Mouse (Mus musculus) common myeloid progenitor, adult 5-6 weeks (primary cell): ENCODE measurements around the gene Map3k6. TPM values are rescaled to one million over a fixed set of nuclear protein-coding genes. Genes with fewer than 3 reads are reported as not detected.
A peak's percentile ranks its signal among the peaks of the same experiment; 100 is the strongest.

Experiments
- ATAC-seq: replicated peaks from 2 replicates; pipeline ENCODE4 v1.8.0; 2016; ENCODE audit warnings: low read depth, mild to moderate bottlenecking, moderate TSS enrichment, inconsistent platforms; ENCODE audit not compliant: poor library complexity, severe bottlenecking
- total RNA-seq: library from RNA; stranded (forward); fragments of 200-1000, 187-1606 nt; gene quantifications from 2 replicates; pipeline ENCODE4 v1.2.3, GENCODE M21; 2017

Map3k6 gene
- total RNA-seq: 4.9 and 7.2 TPM in 2 replicates

GRCm38 (mm10) chr4:133240490-133240921 lies at the start of gene Map3k6:
Gene Map3k6 (plus strand): TSS chr4:133240818.
- peak; percentile 29 for ATAC-seq

DNA sequence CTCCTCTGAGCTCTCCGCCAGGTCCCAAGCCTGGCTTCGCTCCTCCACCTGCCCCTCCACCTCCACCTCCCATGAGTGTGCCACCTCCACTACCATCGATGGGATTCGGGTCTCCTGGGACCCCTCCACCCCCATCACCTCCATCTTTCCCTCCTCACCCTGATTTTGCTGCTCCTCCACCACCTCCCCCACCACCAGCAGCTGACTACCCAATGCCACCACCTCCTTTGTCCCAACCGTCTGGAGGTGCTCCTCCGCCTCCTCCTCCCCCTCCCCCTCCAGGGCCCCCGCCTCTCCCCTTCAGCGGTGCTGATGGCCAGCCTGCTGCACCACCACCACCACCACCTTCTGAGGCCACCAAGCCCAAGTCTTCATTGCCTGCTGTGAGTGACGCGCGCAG lies 46.1 kb upstream of the Map3k6 start:
- ATAC-seq: no peak

DNA sequence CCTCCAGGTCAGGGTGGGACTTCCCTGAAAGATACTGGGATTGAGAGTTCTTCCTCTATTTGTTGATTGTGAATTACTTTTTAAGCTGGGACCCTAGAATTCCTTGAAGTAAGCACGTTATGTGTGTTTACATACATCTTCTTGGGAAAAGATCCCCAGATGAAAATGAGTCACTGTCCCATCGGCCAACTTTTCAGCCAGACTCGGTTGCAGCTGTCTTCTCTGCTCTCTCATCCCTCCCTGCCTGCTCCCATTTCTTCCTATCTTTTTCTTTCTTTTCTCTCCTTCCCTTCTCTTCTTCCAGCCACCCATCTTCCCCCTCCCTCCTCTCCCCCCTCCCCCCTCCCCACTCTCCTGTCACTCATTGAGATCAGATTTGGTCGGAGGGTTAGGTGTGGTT lies 45.6 kb upstream of the Map3k6 start:
- no peak for ATAC-seq

GRCm38 (mm10) chr4:133196136-133196535 lies 44.5 kb upstream of the Map3k6 start:
- no peak for ATAC-seq

DNA sequence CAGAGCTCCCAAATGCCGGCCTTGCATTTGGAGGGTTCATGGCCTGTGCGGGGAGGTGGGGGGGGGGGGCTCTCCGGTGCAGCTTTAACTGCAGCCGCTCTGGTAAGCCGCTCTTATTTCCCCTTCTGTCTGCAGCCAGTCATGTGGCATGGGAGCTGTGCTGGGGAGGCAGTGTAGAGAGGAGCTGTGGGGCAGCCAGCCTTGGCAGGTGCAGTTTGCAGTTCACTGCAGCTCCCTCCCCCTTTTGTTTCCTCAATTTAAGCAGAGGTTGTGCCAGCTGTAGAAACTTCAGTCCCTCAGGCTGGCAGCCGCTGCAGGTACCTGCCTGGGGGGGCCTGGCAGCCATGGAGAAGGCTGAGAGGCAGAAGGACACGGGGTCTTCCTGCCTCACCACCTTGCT lies 43.8 kb upstream of the Map3k6 start:
- no peak for ATAC-seq

GRCm38 (mm10) chr4:133197355-133197754 lies 43.3 kb upstream of the Map3k6 start:
- no peak for ATAC-seq

- ATAC-seq: no peak
Observed at GRCm38 (mm10) chr4:133197801-133198286, 42.8 kb upstream of the Map3k6 start.

DNA sequence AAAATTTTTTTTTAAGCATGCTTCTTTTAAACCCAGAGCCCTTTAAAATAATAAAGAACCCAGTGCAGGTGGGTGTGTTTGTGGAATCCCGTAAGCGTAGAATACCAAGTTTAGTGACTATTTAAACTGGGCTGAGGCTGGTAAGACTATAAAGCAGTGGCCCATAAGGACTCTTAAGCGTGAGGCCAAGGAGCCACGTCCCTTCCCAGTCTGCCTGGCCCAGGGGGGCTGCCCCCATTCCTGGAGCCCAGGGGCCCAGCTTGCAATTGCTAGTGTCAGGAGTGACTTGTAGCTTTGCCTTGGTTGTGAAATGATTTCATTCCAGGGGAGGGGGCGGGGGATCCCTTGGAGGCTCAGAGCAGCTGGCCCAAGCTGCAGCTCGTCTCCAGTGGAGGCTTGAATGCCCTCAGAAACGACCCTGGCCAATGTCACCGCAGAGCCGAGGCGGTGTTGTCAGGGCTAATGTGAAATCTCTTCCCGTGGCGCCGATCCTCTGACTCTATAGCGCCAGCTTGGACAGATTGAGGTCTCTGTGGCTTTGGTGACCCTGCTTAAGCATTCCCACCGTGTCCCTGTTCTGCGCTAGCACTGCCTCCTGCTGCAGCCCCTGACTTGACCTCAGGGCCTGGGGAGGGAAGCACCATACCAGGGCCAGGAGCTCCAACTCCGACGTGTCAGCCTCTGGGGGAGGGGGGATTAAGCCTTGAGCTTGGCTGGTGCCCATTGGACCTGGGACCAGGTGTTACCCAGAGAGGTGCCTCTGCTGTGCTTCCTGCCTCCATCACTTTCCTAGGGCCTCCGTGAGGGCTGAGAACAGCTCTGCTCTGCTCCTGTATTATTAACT lies 42.1 kb upstream of the Map3k6 start:
- ATAC-seq: no peak

GRCm38 (mm10) chr4:133199743-133200142 lies 40.9 kb upstream of the Map3k6 start:
- ATAC-seq: no peak

DNA sequence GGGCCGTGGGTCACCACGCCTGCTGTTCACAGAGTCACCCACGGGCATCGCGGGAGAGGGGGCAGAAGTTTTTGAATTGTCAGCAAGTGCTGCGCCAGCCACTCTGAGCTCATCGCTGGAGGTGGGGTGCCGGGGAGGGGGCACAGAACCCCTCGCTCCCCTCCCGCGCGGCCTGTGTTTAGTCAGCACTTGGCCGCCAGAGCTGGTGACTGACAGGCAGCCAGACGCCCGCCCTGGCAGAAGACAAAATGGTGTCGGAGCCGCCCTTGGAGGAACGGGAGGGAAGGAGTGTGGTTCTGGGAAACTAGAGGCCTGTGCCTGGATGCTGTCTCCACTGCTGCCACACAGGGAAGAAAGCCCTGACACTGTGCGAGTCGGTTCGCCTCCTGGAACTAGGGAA lies 40.3 kb upstream of the Map3k6 start:
- ATAC-seq: no peak

- ATAC-seq: peak; percentile 53
Observed at GRCm38 (mm10) chr4:133201006-133201771, 39.4 kb upstream of the Map3k6 start.

- no peak for ATAC-seq
Observed at GRCm38 (mm10) chr4:133202254-133202653, 38.4 kb upstream of the Map3k6 start.

GRCm38 (mm10) chr4:133203591-133203990 lies 37.0 kb upstream of the Map3k6 start:
- no peak for ATAC-seq

- no peak for ATAC-seq
Observed at GRCm38 (mm10) chr4:133204379-133204778, 36.2 kb upstream of the Map3k6 start.

DNA sequence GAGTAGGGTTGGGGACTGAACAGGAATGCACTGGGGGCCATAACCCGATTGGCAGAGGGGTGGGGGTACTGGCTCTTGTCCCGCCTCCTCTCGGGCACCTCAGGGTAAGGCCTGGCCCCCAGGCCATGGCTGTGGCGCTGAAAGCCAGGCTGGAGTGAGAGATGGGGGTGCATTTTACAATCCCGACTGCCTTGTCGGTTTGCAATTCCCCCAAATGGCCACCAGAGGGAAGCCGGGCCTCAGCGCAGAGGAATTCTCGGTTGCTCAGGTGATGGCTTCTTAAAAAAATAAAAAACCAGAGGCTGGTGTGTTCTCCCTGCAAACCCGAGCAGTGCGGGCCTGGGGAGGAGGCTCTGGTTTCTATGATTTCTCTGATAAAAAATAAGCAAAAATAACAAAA lies 31.3 kb upstream of the Map3k6 start:
- ATAC-seq: peak; percentile 54

- no peak for ATAC-seq
Observed at GRCm38 (mm10) chr4:133210023-133210787, 30.4 kb upstream of the Map3k6 start.

GRCm38 (mm10) chr4:133210788-133211390 lies 29.7 kb upstream of the Map3k6 start:
- ATAC-seq: no peak

DNA sequence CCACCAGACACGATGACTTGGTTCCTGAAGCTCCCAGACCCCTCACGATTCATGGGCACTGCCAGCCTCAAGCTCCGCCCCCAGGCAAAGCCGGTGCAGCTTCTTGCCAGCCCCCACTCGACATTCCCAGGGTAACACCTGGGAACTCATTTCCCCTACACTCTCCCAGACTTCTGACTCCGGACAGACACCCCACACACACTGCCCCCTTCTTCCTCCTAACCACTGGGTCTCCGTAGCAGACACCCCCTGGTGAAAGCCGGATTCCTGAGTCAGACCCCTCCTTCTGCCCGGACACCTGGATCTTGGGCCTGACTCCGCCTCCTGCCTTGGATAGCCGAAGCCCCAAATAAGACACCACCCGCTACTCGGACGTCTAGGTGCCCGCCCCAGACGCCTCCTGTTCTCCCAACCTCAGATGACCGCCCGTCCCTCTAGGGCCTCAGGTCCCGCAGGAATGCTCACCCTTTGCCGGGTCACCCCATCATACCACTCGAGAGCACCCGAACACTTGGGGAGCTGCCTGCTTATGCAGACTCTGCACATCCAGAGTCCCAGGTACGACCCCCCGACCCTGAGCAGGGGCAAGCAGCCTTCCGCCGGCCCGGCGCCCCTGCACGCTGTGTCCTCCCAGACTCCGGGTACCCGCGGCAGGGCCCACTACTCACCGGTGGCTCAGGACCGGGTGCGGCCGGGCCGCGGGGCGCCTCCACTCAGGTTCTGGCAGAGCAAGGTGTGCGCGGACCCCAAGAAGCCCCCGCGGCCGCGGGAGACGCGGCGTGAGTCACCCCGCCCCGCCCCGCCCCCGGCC lies 28.7 kb upstream of the Map3k6 start, which contains the start of the genes Cd164l2 and Gpr3:
Cd164l2 (plus strand) TSS at position 381 of the 811 bp plus-strand sequence.
Gpr3 (minus strand) TSS at position 786 of the 811 bp plus-strand sequence.
- no peak for ATAC-seq
